Mouse (Mus musculus) G1E (cell line): ENCODE data around the gene Rnf5.

Source experiments
- CTCF ChIP-seq: IDR thresholded peaks from 2 replicates; pipeline ENCODE4 v1.5.1; 2012; ENCODE audit warnings: low read depth, low read length, inconsistent platforms, mixed read lengths
- GATA1 ChIP-seq: IDR thresholded peaks from 2 replicates; pipeline ENCODE4 v1.6.1; 2012; ENCODE audit warnings: borderline replicate concordance, low read length, inconsistent platforms, mixed read lengths
- POLR2AphosphoS5 ChIP-seq: IDR thresholded peaks from 2 replicates; pipeline ENCODE4 v1.6.1; 2012; ENCODE audit warnings: low read depth, low read length, inconsistent platforms; ENCODE audit not compliant: insufficient replicate concordance
- TAL1 ChIP-seq: conservative IDR thresholded peaks from 2 replicates; pipeline ENCODE4 v1.6.1; 2012; ENCODE audit warnings: low read depth, low read length, inconsistent platforms, mixed read lengths

DNA sequence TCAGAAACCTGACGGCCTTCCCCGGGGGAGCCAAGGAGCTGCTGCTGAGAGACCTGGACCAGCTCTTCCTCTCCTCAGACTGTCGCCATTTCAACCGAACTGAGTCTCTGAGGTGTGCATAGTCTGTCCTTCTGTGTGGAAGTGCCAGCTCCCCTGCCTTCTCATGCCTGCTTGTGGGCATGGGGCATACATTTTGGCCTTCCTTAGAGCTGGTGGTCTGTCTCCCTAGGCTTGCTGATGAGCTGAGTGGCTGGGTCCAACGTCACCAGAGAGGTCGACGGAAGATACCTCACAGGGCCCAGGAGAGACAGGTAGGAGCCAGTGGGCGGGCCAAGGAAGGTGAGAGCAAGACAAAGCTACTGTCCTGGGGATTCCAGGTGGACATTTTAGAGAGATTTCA, 49.5 kb upstream of the Rnf5 start:
- no peak for TF ChIP-seq CTCF
- no peak for TF ChIP-seq TAL1
- TF ChIP-seq POLR2AphosphoS5: no peak
- no peak for TF ChIP-seq GATA1
